Mouse (Mus musculus) lung, adult 2 months (tissue): ENCODE measurements around the gene Dgkq.

Experiments used
- CTCF ChIP-seq: fragments of 200-500 bp; IDR thresholded peaks from 2 replicates; pipeline ENCODE4 v1.5.1; 2011; ENCODE audit warnings: mild to moderate bottlenecking, low read length, control low read depth; ENCODE audit not compliant: insufficient read depth
- POLR2A ChIP-seq: fragments of 200-500 bp; IDR thresholded peaks from 2 replicates; pipeline ENCODE4 v1.6.1; 2011; ENCODE audit warnings: low read depth, mild to moderate bottlenecking, control low read depth, low read length, borderline replicate concordance; ENCODE audit errors: extremely low read depth

- TF ChIP-seq CTCF (no peak), POLR2A (no peak)
Measured at GRCm38 (mm10) chr5:108621870-108622269, 47.6 kb downstream of the Dgkq start.
